Mouse (Mus musculus): Measurements from ENCODE around the gene AI481877. TPM values are rescaled to one million over a fixed set of nuclear protein-coding genes. Genes with fewer than 3 reads are reported as not detected.

AI481877 gene
- polyA plus RNA-seq, 1 experiment from 2014 or later, result not detected

GRCm38 (mm10) chr4:59108721-59109120, 30.1 kb downstream of the AI481877 start:
- no peak for ATAC-seq (ENCODE audit: low FRiP score, low read depth)
- Histone ChIP-seq H3K36me3 (no peaks in the 10 kb centered on the region), H3K9me3 (no peaks in the 10 kb centered on the region), H3K27ac (no peak overlapping the region), H3K9ac (no peak overlapping the region), H3K27me3 (no peaks in the 10 kb centered on the region), H3K4me1 (no peaks in the 10 kb centered on the region), H3K4me2 (replicated peaks) (no peak overlapping the region), H3K4me3 (no peak overlapping the region)
- WGBS, result 88% methylated on average over 4 of the region's 4 CpGs

GRCm38 (mm10) chr4:59107886-59108285, 30.9 kb downstream of the AI481877 start:
- no peak for ATAC-seq (ENCODE audit: low FRiP score, low read depth)
- H3K27me3 ChIP-seq, result no peaks in the 10 kb centered on the region
- no peaks in the 10 kb centered on the region for H3K36me3 ChIP-seq
- H3K27ac ChIP-seq, result no peak overlapping the region
- 68% methylated on average over 2 of the region's 2 CpGs for WGBS
- H3K9me3 ChIP-seq, result no peaks in the 10 kb centered on the region
- H3K9ac ChIP-seq, result no peak overlapping the region
- no peak overlapping the region for H3K4me2 ChIP-seq (replicated peaks)
- H3K4me3 ChIP-seq, result no peak overlapping the region
- no peaks in the 10 kb centered on the region for H3K4me1 ChIP-seq

GRCm38 (mm10) chr4:59106661-59107060, 32.1 kb downstream of the AI481877 start:
- Histone ChIP-seq H3K36me3 (no peaks in the 10 kb centered on the region), H3K9me3 (no peaks in the 10 kb centered on the region), H3K4me3 (no peak overlapping the region), H3K27ac (no peak overlapping the region), H3K27me3 (no peaks in the 10 kb centered on the region), H3K9ac (no peak overlapping the region), H3K4me1 (no peaks in the 10 kb centered on the region), H3K4me2 (replicated peaks) (no peak overlapping the region)
- whole genome bisulfite sequencing, result 78% methylated on average over 5 of the region's 5 CpGs
- no peak for ATAC-seq (ENCODE audit: low FRiP score, low read depth)

- Histone ChIP-seq H3K9ac (no peak overlapping the region), H3K36me3 (no peaks in the 10 kb centered on the region), H3K27ac (no peak overlapping the region), H3K4me1 (no peaks in the 10 kb centered on the region), H3K4me3 (no peak overlapping the region), H3K9me3 (no peaks in the 10 kb centered on the region), H3K27me3 (no peaks in the 10 kb centered on the region), H3K4me2 (replicated peaks) (no peak overlapping the region)
- ATAC-seq (ENCODE audit: low FRiP score, low read depth), result no peak
- 92% methylated on average over 2 of the region's 2 CpGs for WGBS
These were observed 34.6 kb downstream of the AI481877 start for GRCm38 (mm10) chr4:59104166-59104565.

GRCm38 (mm10) chr4:59096393-59096792, 42.4 kb downstream of the AI481877 start:
- no peak overlapping the region for H3K27ac ChIP-seq
- peak; percentile 61; the same call in 1 of the 2 replicates for ATAC-seq (ENCODE audit: low FRiP score, low read depth)
- no peak overlapping the region for H3K9ac ChIP-seq
- 0 out of 2 replicates have a peak, but pooled peaks cover 2% of the 10 kb centered on the region for H3K27me3 ChIP-seq
- no peak overlapping the region for H3K4me2 ChIP-seq (replicated peaks)
- no peaks in the 10 kb centered on the region for H3K9me3 ChIP-seq
- H3K36me3 ChIP-seq, result no peaks in the 10 kb centered on the region
- H3K4me1 ChIP-seq, result no peaks in the 10 kb centered on the region
- H3K4me3 ChIP-seq, result no peak overlapping the region

- H3K9me3 ChIP-seq, result no peaks in the 10 kb centered on the region
- H3K9ac ChIP-seq, result no peak overlapping the region
- ATAC-seq (ENCODE audit: low FRiP score, low read depth), result no peak
- no peaks in the 10 kb centered on the region for H3K27me3 ChIP-seq
- no peak overlapping the region for H3K4me2 ChIP-seq (replicated peaks)
- H3K4me1 ChIP-seq, result no peaks in the 10 kb centered on the region
- H3K36me3 ChIP-seq, result no peaks in the 10 kb centered on the region
- H3K4me3 ChIP-seq, result no peak overlapping the region
- H3K27ac ChIP-seq, result no peak overlapping the region
- 47% methylated on average over 1 of the region's 1 CpGs for WGBS
These were observed 49.4 kb downstream of the AI481877 start for GRCm38 (mm10) chr4:59089391-59089790.

GRCm38 (mm10) chr4:59083430-59083829, 55.4 kb downstream of the AI481877 start:
- H3K4me2 ChIP-seq (replicated peaks), result no peak overlapping the region
- H3K27me3 ChIP-seq, result no peaks in the 10 kb centered on the region
- H3K4me1 ChIP-seq, result no peaks in the 10 kb centered on the region
- no peaks in the 10 kb centered on the region for H3K9me3 ChIP-seq
- 73% methylated on average over 2 of the region's 2 CpGs for WGBS
- ATAC-seq (ENCODE audit: low FRiP score, low read depth), result no peak
- no peaks in the 10 kb centered on the region for H3K36me3 ChIP-seq
- H3K4me3 ChIP-seq, result no peak overlapping the region
- H3K9ac ChIP-seq, result no peak overlapping the region
- H3K27ac ChIP-seq, result no peak overlapping the region

- no peak overlapping the region for H3K4me2 ChIP-seq (replicated peaks)
- WGBS, result 52% methylated on average over 3 of the region's 3 CpGs
- no peak for ATAC-seq (ENCODE audit: low FRiP score, low read depth)
- no peak overlapping the region for H3K9ac ChIP-seq
- H3K4me1 ChIP-seq, result no peaks in the 10 kb centered on the region
- no peak overlapping the region for H3K4me3 ChIP-seq
- no peaks in the 10 kb centered on the region for H3K9me3 ChIP-seq
- H3K36me3 ChIP-seq, result no peaks in the 10 kb centered on the region
- no peaks in the 10 kb centered on the region for H3K27me3 ChIP-seq
- H3K27ac ChIP-seq, result no peak overlapping the region
These were observed 69.5 kb downstream of the AI481877 start for GRCm38 (mm10) chr4:59069276-59069675.

- Histone ChIP-seq H3K4me1 (no peaks in the 10 kb centered on the region), H3K9me3 (no peaks in the 10 kb centered on the region), H3K4me3 (no peak overlapping the region), H3K36me3 (no peaks in the 10 kb centered on the region), H3K9ac (no peak overlapping the region), H3K4me2 (replicated peaks) (no peak overlapping the region), H3K27me3 (no peaks in the 10 kb centered on the region), H3K27ac (no peak overlapping the region)
- ATAC-seq (ENCODE audit: low FRiP score, low read depth), result no peak
- 77% methylated on average over 12 of the region's 12 CpGs for WGBS
These were observed 76.3 kb downstream of the AI481877 start for GRCm38 (mm10) chr4:59062526-59062925.

- H3K4me2 ChIP-seq (replicated peaks), result no peak overlapping the region
- H3K9me3 ChIP-seq, result no peaks in the 10 kb centered on the region
- ATAC-seq (ENCODE audit: low FRiP score, low read depth), result no peak
- no peaks in the 10 kb centered on the region for H3K36me3 ChIP-seq
- H3K27me3 ChIP-seq, result no peaks in the 10 kb centered on the region
- no peak overlapping the region for H3K4me3 ChIP-seq
- WGBS, result 81% methylated on average over 3 of the region's 3 CpGs
- H3K4me1 ChIP-seq, result no peaks in the 10 kb centered on the region
- no peak overlapping the region for H3K27ac ChIP-seq
- H3K9ac ChIP-seq, result no peak overlapping the region
These were observed 80.9 kb downstream of the AI481877 start for GRCm38 (mm10) chr4:59057929-59058328.

GRCm38 (mm10) chr4:59051081-59051480, 87.7 kb downstream of the AI481877 start:
- Histone ChIP-seq H3K4me2 (replicated peaks) (no peak overlapping the region), H3K36me3 (no peaks in the 10 kb centered on the region), H3K27me3 (no peaks in the 10 kb centered on the region), H3K9ac (no peak overlapping the region), H3K27ac (no peak overlapping the region), H3K9me3 (no peaks in the 10 kb centered on the region), H3K4me3 (no peak overlapping the region), H3K4me1 (no peaks in the 10 kb centered on the region)
- 100% methylated on average over 1 of the region's 1 CpGs for WGBS
- ATAC-seq (ENCODE audit: low FRiP score, low read depth), result no peak

GRCm38 (mm10) chr4:59047222-59047621, 91.6 kb downstream of the AI481877 start:
- Histone ChIP-seq H3K4me2 (replicated peaks) (no peak overlapping the region), H3K9ac (no peak overlapping the region), H3K27ac (no peak overlapping the region), H3K36me3 (peaks cover 8% of the 10 kb centered on the region), H3K4me3 (no peak overlapping the region), H3K27me3 (no peaks in the 10 kb centered on the region), H3K9me3 (no peaks in the 10 kb centered on the region; the same call in 1 of the 2 replicates), H3K4me1 (no peaks in the 10 kb centered on the region)
- 44% methylated on average over 3 of the region's 3 CpGs for WGBS
- ATAC-seq (ENCODE audit: low FRiP score, low read depth), result no peak

- Histone ChIP-seq H3K4me3 (no peak overlapping the region), H3K27ac (no peak overlapping the region), H3K4me2 (replicated peaks) (no peak overlapping the region), H3K9ac (no peak overlapping the region), H3K4me1 (no peaks in the 10 kb centered on the region), H3K27me3 (no peaks in the 10 kb centered on the region), H3K9me3 (no peaks in the 10 kb centered on the region; the same call in 1 of the 2 replicates), H3K36me3 (peaks cover 37% of the 10 kb centered on the region)
- 91% methylated on average over 6 of the region's 6 CpGs for whole genome bisulfite sequencing
- no peak for ATAC-seq (ENCODE audit: low FRiP score, low read depth)
These were observed 94.9 kb downstream of the AI481877 start for GRCm38 (mm10) chr4:59043891-59044290.

All from limb, embryonic 13.5 days (tissue).